Comparison of ENCODE assay signal across 8 mouse cellular contexts in genomic region chr8:81341591-81342235, GRCm38 (mm10). TPM values are rescaled to one million over a fixed set of nuclear protein-coding genes. Genes with fewer than 3 reads are reported as not detected.
DNase-seq lines count a peak whose midpoint lies in the region; ATAC-seq and TF ChIP-seq lines count a peak whose summit lies in the region.

No protein-coding gene starts in this region.

- H3K9me3 ChIP-seq in forebrain, embryonic 13.5 days (replicated peaks) = no peaks in the 10 kb centered on the region
- no peaks in the 10 kb centered on the region for H3K9me3 ChIP-seq in hindbrain, embryonic 12.5 days (replicated peaks)
- no peaks in the 10 kb centered on the region for H3K9me3 ChIP-seq in lung, postnatal 0 days (ENCODE audit: low read length)

- H3K4me3 ChIP-seq in brown adipose tissue, adult 24 weeks (ENCODE audit: insufficient read depth, low read depth, low read length) = peak overlapping the region; percentile 39
- peak overlapping the region; percentile 64 for H3K4me3 ChIP-seq in forebrain, embryonic 13.5 days
- H3K4me3 ChIP-seq in hindbrain, embryonic 12.5 days = peak overlapping the region; percentile 60
- peak overlapping the region; percentile 47 for H3K4me3 ChIP-seq in lung, postnatal 0 days (ENCODE audit: low read depth, low read length)

- H3K27me3 ChIP-seq in forebrain, embryonic 13.5 days = peaks cover 9% of the 10 kb centered on the region
- peaks cover 5% of the 10 kb centered on the region; the same call in 1 of the 2 replicates for H3K27me3 ChIP-seq in hindbrain, embryonic 12.5 days
- no peaks in the 10 kb centered on the region for H3K27me3 ChIP-seq in lung, postnatal 0 days (replicated peaks; ENCODE audit: insufficient read depth, low read length)

- no peak overlapping the region for H3K27ac ChIP-seq in brown adipose tissue, adult 24 weeks (replicated peaks; ENCODE audit: low read depth, low read length)
- no peak overlapping the region; the same call in 1 of the 2 replicates for H3K27ac ChIP-seq in forebrain, embryonic 13.5 days
- H3K27ac ChIP-seq in hindbrain, embryonic 12.5 days = peak overlapping the region; percentile 17; the same call in 1 of the 2 replicates
- no peak overlapping the region for H3K27ac ChIP-seq in lung, postnatal 0 days (ENCODE audit: low read length)

- H3K36me3 ChIP-seq in forebrain, embryonic 13.5 days (ENCODE audit: poor library complexity, severe bottlenecking) = no peaks in the 10 kb centered on the region
- H3K36me3 ChIP-seq in hindbrain, embryonic 12.5 days = no peaks in the 10 kb centered on the region
- no peaks in the 10 kb centered on the region for H3K36me3 ChIP-seq in lung, postnatal 0 days (ENCODE audit: insufficient read depth, low read length)

- DNase-seq in ES-CJ7 (ENCODE audit: low read depth, low spot score) = peak; percentile 76
- DNase-seq in layer of hippocampus, postnatal 14 days (ENCODE audit: low spot score in 2 of 2) = peak; percentile 60 to 61
- peak; percentile 75 for DNase-seq in lung, postnatal 0 days (ENCODE audit: low spot score)
- peak; percentile 27 for DNase-seq in ovary, postnatal 10 days (ENCODE audit: low spot score)
- peak; percentile 73 for DNase-seq in thymus, postnatal 25 days

- no peak for TF ChIP-seq EP300 in lung, postnatal 0 days (IDR thresholded peaks at IDR 0.05)

- peak overlapping the region; percentile 93 for H3K4me2 ChIP-seq in forebrain, embryonic 13.5 days
- peak overlapping the region; percentile 98 for H3K4me2 ChIP-seq in hindbrain, embryonic 12.5 days (replicated peaks)
- peak overlapping the region; percentile 97 for H3K4me2 ChIP-seq in lung, postnatal 0 days (replicated peaks; ENCODE audit: low read depth, low read length)

- WGBS in forebrain, embryonic 13.5 days = 0% methylated on average over 18 of the region's 23 CpGs
- WGBS in hindbrain, embryonic 12.5 days = under 1% methylated on average over 20 of the region's 23 CpGs
- WGBS in lung, postnatal 0 days = 2% methylated on average over 18 of the region's 23 CpGs

- H3K9ac ChIP-seq in forebrain, embryonic 13.5 days = peak overlapping the region; percentile 62
- H3K9ac ChIP-seq in hindbrain, embryonic 12.5 days = peak overlapping the region; percentile 70
- 0 out of 2 replicates have a peak overlapping the region, but pooled peaks have one; percentile 19 for H3K9ac ChIP-seq in lung, postnatal 0 days (replicated peaks; ENCODE audit: low read depth)

- H3K4me1 ChIP-seq in brown adipose tissue, adult 24 weeks (ENCODE audit: control insufficient read depth, insufficient read depth, insufficient read length, low read length) = no peaks in the 10 kb centered on the region
- H3K4me1 ChIP-seq in forebrain, embryonic 13.5 days = peaks cover 14% of the 10 kb centered on the region; the same call in 1 of the 2 replicates
- peaks cover 9% of the 10 kb centered on the region for H3K4me1 ChIP-seq in hindbrain, embryonic 12.5 days
- no peaks in the 10 kb centered on the region for H3K4me1 ChIP-seq in lung, postnatal 0 days (ENCODE audit: insufficient read depth, low read depth, low read length)

- peak; percentile 54 for TF ChIP-seq CTCF in lung, postnatal 0 days (IDR thresholded peaks at IDR 0.05)

- peak; percentile 80 for ATAC-seq in forebrain, embryonic 13.5 days
- ATAC-seq in hindbrain, embryonic 12.5 days (ENCODE audit: low FRiP score) = peak; percentile 81
- ATAC-seq in lung, postnatal 0 days = peak; percentile 61

RNA-seq across cellular contexts. Expression of gene Inpp4b, which starts 0.6 kb away (rescaled TPM):
- 1.2 and 2.3 TPM in 2 replicates for polyA plus RNA-seq in brown adipose tissue, adult 24 weeks (2012; ENCODE audit: insufficient read depth, insufficient read length, missing spikeins)
- polyA plus RNA-seq in forebrain, embryonic 13.5 days (2015; fragmentation: Nextera tagmentation; extraction: Ambion mirVana) = 2.1 and 3.1 TPM in 2 replicates
- polyA plus RNA-seq in hindbrain, embryonic 12.5 days (2016; fragmentation: Nextera tagmentation; extraction: Ambion mirVana) = 9.6 TPM in 2 replicates
- total RNA-seq in layer of hippocampus, postnatal 14 days (2021) = 1 to 10 TPM; 9.2 to 9.5 TPM
- polyA plus RNA-seq in lung, postnatal 0 days (2015; fragmentation: Nextera tagmentation; extraction: Ambion mirVana) = 20.7 and 24.0 TPM in 2 replicates

Comparison
In these comparisons a context has a peak if more than half of its experiments do, and no peak if none do; other contexts are left out.
1. H3K9ac ChIP-seq: peak in every context shown above with its lines; median percentile 70 in hindbrain, embryonic 12.5 days; 62 in forebrain, embryonic 13.5 days; 19 in lung, postnatal 0 days.